Mouse (Mus musculus) midbrain, embryonic 14.5 days (tissue): ENCODE measurements around the gene Osbpl8. TPM values are rescaled to one million over a fixed set of nuclear protein-coding genes. Genes with fewer than 3 reads are reported as not detected.
A peak's percentile ranks its signal among the peaks of the same experiment; 100 is the strongest.

Source experiments
- ATAC-seq: fragments of 200-750 bp; cut with Nextera tagmentation; 2 replicates; pipeline ENCODE4 v1.8.0; 2017; ENCODE audit warnings: moderate number of reproducible peaks, moderate library complexity; ENCODE audit not compliant: low FRiP score, low TSS enrichment
- DNase-seq: peaks from one replicate; pipeline ENCODE4 v3.0.0-alpha.2; 2015
- H3K27ac ChIP-seq: fragments of 300-500 bp; sonication (generic); replicated peaks from 2 replicates; pipeline ENCODE4 v1.5.1; 2014; ENCODE audit warnings: mild to moderate bottlenecking, low read depth, low read length, moderate library complexity
- H3K27me3 ChIP-seq: fragments of 300-500 bp; sonication (generic); 2 replicates; pipeline ENCODE4 v1.6.1; 2014; ENCODE audit warnings: low read length, control low read depth, mixed read lengths; ENCODE audit not compliant: control insufficient read depth, insufficient read depth
- H3K36me3 ChIP-seq: fragments of 300-500 bp; sonication (generic); 2 replicates; pipeline ENCODE4 v1.6.1; 2014; ENCODE audit warnings: low read length, control low read depth; ENCODE audit not compliant: control insufficient read depth, insufficient read depth
- H3K4me1 ChIP-seq: fragments of 300-500 bp; sonication (generic); 2 replicates; pipeline ENCODE4 v1.6.1; 2014; ENCODE audit warnings: mild to moderate bottlenecking, antibody characterized with exemption, low read length, control low read depth; ENCODE audit not compliant: control insufficient read depth, insufficient read depth
- H3K4me2 ChIP-seq: fragments of 300-500 bp; sonication (generic); 2 replicates; pipeline ENCODE4 v1.6.1; 2014; ENCODE audit warnings: mild to moderate bottlenecking, low read length, moderate library complexity
- H3K4me3 ChIP-seq: fragments of 300-500 bp; sonication (generic); replicated peaks from 2 replicates; pipeline ENCODE4 v1.5.1; 2014; ENCODE audit warnings: low read depth, low read length
- H3K9ac ChIP-seq: fragments of 300-500 bp; sonication (generic); replicated peaks from 2 replicates; pipeline ENCODE4 v1.6.1; 2014; ENCODE audit warnings: mild to moderate bottlenecking, low read length, moderate library complexity
- H3K9me3 ChIP-seq: fragments of 300-500 bp; sonication (generic); 2 replicates; pipeline ENCODE4 v1.6.1; 2016; ENCODE audit warnings: low read length, control low read depth, mixed read lengths; ENCODE audit not compliant: control insufficient read depth
- WGBS: fragments of 180-500 bp; shearing (Covaris S2); extraction: QIAGEN DNeasy Blood & Tissue Kit; methylation state at CpG from one replicate; pipeline ENCODE4 v1.1.7; 2014; 5-methylcytosine and 5-hydroxymethylcytosine counted together
- polyA plus RNA-seq: library from polyadenylated mRNA; unstranded; fragments of >200 nt; fragmentation: Nextera tagmentation; extraction: Ambion mirVana; gene quantifications from 2 replicates; pipeline ENCODE4 v1.2.1, GENCODE M21; 2014

Gene Osbpl8
- polyA plus RNA-seq, 1 experiment from 2014 or later: 19.0 TPM

- H3K27me3 ChIP-seq: no peaks in the 10 kb centered on the region
- no peak overlapping the region for H3K4me3 ChIP-seq
- DNase-seq (peak; percentile 60), ATAC-seq (peak; percentile 46; the same call in 1 of the 2 replicates)
- H3K9ac ChIP-seq: no peak overlapping the region
- no peaks in the 10 kb centered on the region for H3K4me1 ChIP-seq
- no peaks in the 10 kb centered on the region for H3K9me3 ChIP-seq
- WGBS: 21% methylated on average over 29 of the region's 29 CpGs
- no peak overlapping the region for H3K27ac ChIP-seq
- peak overlapping the region; percentile 28 for H3K4me2 ChIP-seq
- no peaks in the 10 kb centered on the region for H3K36me3 ChIP-seq
Observed at GRCm38 (mm10) chr10:111335517-111336352, 171.2 kb downstream of the Osbpl8 start.

- no peaks in the 10 kb centered on the region for H3K36me3 ChIP-seq
- peak overlapping the region; percentile 28 for H3K4me2 ChIP-seq
- ATAC-seq (no peak; the same call in 1 of the 2 replicates), DNase-seq (peak; percentile 14)
- no peak overlapping the region for H3K4me3 ChIP-seq
- no peak overlapping the region for H3K9ac ChIP-seq
- 30% methylated on average over 10 of the region's 10 CpGs for WGBS
- H3K27me3 ChIP-seq: no peaks in the 10 kb centered on the region
- H3K4me1 ChIP-seq: no peaks in the 10 kb centered on the region
- H3K9me3 ChIP-seq: no peaks in the 10 kb centered on the region
- H3K27ac ChIP-seq: no peak overlapping the region
Observed at GRCm38 (mm10) chr10:111336353-111336713, 171.8 kb downstream of the Osbpl8 start.

- no peaks in the 10 kb centered on the region for H3K36me3 ChIP-seq
- 87% methylated on average over 11 of the region's 11 CpGs for WGBS
- H3K4me3 ChIP-seq: no peak overlapping the region
- ATAC-seq (no peak), DNase-seq (no peak)
- no peaks in the 10 kb centered on the region for H3K4me1 ChIP-seq
- no peak overlapping the region for H3K9ac ChIP-seq
- H3K27ac ChIP-seq: no peak overlapping the region
- H3K4me2 ChIP-seq: no peak overlapping the region
- H3K9me3 ChIP-seq: no peaks in the 10 kb centered on the region
- H3K27me3 ChIP-seq: no peaks in the 10 kb centered on the region
Observed at GRCm38 (mm10) chr10:111339296-111339695, 174.7 kb downstream of the Osbpl8 start.

GRCm38 (mm10) chr10:111341761-111342160 lies 177.2 kb downstream of the Osbpl8 start:
- H3K9ac ChIP-seq: no peak overlapping the region
- WGBS: 85% methylated on average over 7 of the region's 7 CpGs

GRCm38 (mm10) chr10:111343555-111343954 lies 179.0 kb downstream of the Osbpl8 start:
- Histone ChIP-seq H3K27me3 (no peaks in the 10 kb centered on the region), H3K4me3 (no peak overlapping the region), H3K27ac (no peak overlapping the region), H3K4me2 (no peak overlapping the region), H3K4me1 (no peaks in the 10 kb centered on the region), H3K9me3 (no peaks in the 10 kb centered on the region), H3K36me3 (no peaks in the 10 kb centered on the region), H3K9ac (no peak overlapping the region)
- 94% methylated on average over 5 of the region's 5 CpGs for WGBS
- ATAC-seq (no peak), DNase-seq (no peak)

More at GRCm38 (mm10) chr10:111341761-111342160, 177.2 kb downstream of the Osbpl8 start:
- Histone ChIP-seq H3K4me1 (no peaks in the 10 kb centered on the region), H3K4me2 (no peak overlapping the region), H3K27me3 (no peaks in the 10 kb centered on the region), H3K36me3 (no peaks in the 10 kb centered on the region), H3K4me3 (no peak overlapping the region), H3K27ac (no peak overlapping the region), H3K9me3 (no peaks in the 10 kb centered on the region)
- ATAC-seq: no peak
- DNase-seq: no peak

Other genes with a start within 250 kb of the Osbpl8 start
- 88.3 and 92.4 TPM in 2 replicates for gene Csrp2, start 245.0 kb upstream of the Osbpl8 start, polyA plus RNA-seq
- gene Zdhhc17, start 154.6 kb upstream of the Osbpl8 start, polyA plus RNA-seq: 67.5 and 69.9 TPM in 2 replicates
- 5.8 and 6.6 TPM in 2 replicates for gene Bbs10, start 133.9 kb downstream of the Osbpl8 start, polyA plus RNA-seq